Mouse (Mus musculus) embryonic facial prominence, embryonic 15.5 days (tissue): ENCODE data around the gene Cdc25a. TPM values are rescaled to one million over a fixed set of nuclear protein-coding genes. Genes with fewer than 3 reads are reported as not detected.

Experiments
- ATAC-seq: fragments of 200-750 bp; cut with Nextera tagmentation; 2 replicates; pipeline ENCODE4 v1.8.0; 2017; ENCODE audit warnings: low read depth, moderate TSS enrichment; ENCODE audit not compliant: insufficient number of reproducible peaks, low FRiP score, low TSS enrichment
- H3K27ac ChIP-seq: fragments of 300-500 bp; sonication (generic); replicated peaks from 2 replicates; pipeline ENCODE4 v1.5.1; 2015; ENCODE audit warnings: mild to moderate bottlenecking, inconsistent platforms
- H3K27me3 ChIP-seq: fragments of 300-500 bp; sonication (generic); 2 replicates; pipeline ENCODE4 v1.6.1; 2015; ENCODE audit warnings: inconsistent platforms
- H3K36me3 ChIP-seq: fragments of 300-500 bp; sonication (generic); 2 replicates; pipeline ENCODE4 v1.6.1; 2015; ENCODE audit warnings: mild to moderate bottlenecking, inconsistent platforms
- H3K4me1 ChIP-seq: fragments of 300-500 bp; sonication (generic); 2 replicates; pipeline ENCODE4 v1.6.1; 2015; ENCODE audit warnings: inconsistent platforms
- H3K4me2 ChIP-seq: fragments of 300-500 bp; sonication (generic); replicated peaks from 2 replicates; pipeline ENCODE4 v1.6.1; 2015; ENCODE audit warnings: mild to moderate bottlenecking, inconsistent platforms
- H3K4me3 ChIP-seq: fragments of 300-500 bp; sonication (generic); replicated peaks from 2 replicates; pipeline ENCODE4 v1.5.1; 2015; ENCODE audit warnings: mild to moderate bottlenecking, inconsistent platforms
- H3K9ac ChIP-seq: fragments of 300-500 bp; sonication (generic); 2 replicates; pipeline ENCODE4 v1.6.1; 2015; ENCODE audit warnings: inconsistent platforms
- H3K9me3 ChIP-seq: fragments of 300-500 bp; sonication (generic); replicated peaks from 2 replicates; pipeline ENCODE4 v1.6.1; 2016; ENCODE audit warnings: inconsistent platforms
- WGBS: fragments of 180-500 bp; shearing (Covaris S2); methylation state at CpG from one replicate; pipeline ENCODE4 v1.1.7; 2015; 5-methylcytosine and 5-hydroxymethylcytosine counted together
- polyA plus RNA-seq: library from polyadenylated mRNA; unstranded; fragments of >200 nt; fragmentation: Nextera tagmentation; extraction: Ambion mirVana; gene quantifications from 2 replicates; pipeline ENCODE4 v1.2.1, GENCODE M21; 2015

Gene Cdc25a
- polyA plus RNA-seq, result 26.2 and 26.8 TPM in 2 replicates

DNA sequence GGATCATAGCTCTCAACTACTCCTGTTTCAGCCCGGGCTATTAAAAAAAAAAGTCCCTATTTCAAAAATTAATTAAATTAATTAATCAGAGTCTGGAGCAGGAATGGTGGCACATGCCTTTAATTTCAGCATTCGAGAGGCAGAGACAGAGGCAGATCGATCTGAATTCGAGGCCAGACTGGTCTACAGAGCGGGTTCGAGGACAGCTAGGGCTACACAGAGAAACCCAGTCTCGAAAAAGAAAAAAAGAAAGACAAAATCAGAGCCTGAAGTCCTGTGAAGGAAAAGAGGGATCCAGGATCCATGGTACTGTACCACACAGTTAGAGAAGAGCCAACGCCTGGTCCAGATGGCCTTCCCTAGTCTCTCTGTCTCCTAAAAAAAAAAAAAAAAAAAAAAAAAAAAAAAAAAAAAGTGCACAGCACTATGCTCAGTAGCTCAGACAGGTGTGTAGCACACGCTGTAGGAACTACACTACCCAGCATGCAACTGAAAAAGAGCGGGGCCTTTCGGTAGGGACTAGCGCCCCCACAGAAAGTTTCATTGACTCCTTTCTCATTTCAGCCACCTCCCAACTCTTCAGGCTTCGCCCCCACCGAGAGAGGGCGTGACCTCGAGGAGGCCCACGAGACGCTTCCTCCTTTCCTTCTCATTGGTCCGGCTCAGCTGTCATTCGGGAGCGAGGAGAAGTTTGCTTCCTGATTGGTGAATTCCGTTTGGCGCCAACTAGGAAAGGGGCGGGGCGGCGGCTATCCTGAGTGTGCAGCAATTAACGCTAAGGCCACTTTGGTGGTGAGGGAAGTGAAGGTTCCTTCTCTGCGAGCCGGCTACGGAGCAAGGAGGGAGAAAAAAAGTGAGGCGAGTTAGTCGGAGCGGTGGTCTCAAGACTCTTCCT, at the start of gene Cdc25a:
TSS of gene Cdc25a (plus strand) at position 783 of the 895 bp plus-strand sequence.
- Histone ChIP-seq H3K27ac (peak within 1 kb of the TSS; percentile 94), H3K27me3 (no peaks in the 10 kb centered on the region), H3K4me1 (peaks cover 14% of the 10 kb centered on the region), H3K4me3 (peak within 1 kb of the TSS; percentile 97), H3K9me3 (no peaks in the 10 kb centered on the region), H3K4me2 (peak within 1 kb of the TSS; percentile 55), H3K36me3 (peaks cover 21% of the 10 kb centered on the region), H3K9ac (peak within 1 kb of the TSS; percentile 88)
- ATAC-seq, result peak; percentile 92
- WGBS, result 6% methylated on average over 33 of the region's 33 CpGs

DNA sequence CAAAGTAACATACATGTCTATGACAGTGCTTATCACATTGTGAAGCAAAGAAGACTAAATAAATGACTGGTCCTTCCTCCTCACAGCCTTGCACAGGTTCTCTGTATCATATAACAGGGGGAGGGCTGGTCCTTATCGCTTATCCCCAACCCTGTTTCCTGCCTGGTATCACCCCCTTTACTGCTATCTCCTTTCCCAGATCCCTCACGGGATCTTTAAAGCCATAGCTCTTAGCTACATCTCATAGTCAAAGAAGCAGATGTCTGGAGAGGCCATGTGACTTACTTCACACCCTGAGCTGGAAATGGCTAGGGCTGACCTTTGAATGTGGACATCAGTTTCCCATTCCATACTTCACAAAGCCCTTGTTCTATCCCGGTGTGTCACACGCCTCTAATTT, 49.6 kb upstream of the Cdc25a start:
- Histone ChIP-seq H3K9me3 (no peaks in the 10 kb centered on the region), H3K27ac (no peak overlapping the region), H3K27me3 (no peaks in the 10 kb centered on the region), H3K4me1 (no peaks in the 10 kb centered on the region), H3K4me3 (no peak overlapping the region), H3K4me2 (no peak overlapping the region), H3K9ac (no peak overlapping the region), H3K36me3 (peaks cover 11% of the 10 kb centered on the region; the same call in 1 of the 2 replicates)
- 65% methylated on average over 4 of the region's 4 CpGs for WGBS
- no peak for ATAC-seq

DNA sequence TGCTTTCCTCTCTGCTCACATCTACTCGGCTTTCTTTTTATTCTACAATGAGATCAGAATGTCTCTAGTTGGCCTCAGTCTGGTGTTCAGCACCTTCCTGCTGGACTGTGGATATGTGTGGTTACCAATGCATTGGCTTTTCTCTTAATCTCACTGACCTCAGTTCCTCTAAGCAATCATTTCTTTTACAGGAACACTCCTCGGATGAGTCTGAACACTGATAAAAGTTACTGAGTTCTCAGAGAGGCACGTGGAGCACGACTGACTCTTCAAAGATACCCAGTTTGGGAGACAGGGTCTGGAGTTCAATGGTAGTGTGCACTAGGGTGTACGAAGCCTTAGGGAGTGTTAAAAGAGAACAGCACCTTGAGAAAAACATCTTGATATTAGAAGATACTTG, 49.2 kb upstream of the Cdc25a start:
- no peaks in the 10 kb centered on the region for H3K9me3 ChIP-seq
- H3K4me3 ChIP-seq, result no peak overlapping the region
- no peak for ATAC-seq
- H3K9ac ChIP-seq, result no peak overlapping the region
- 75% methylated on average over 5 of the region's 5 CpGs for WGBS
- no peaks in the 10 kb centered on the region for H3K27me3 ChIP-seq
- H3K36me3 ChIP-seq, result peaks cover 11% of the 10 kb centered on the region; the same call in 1 of the 2 replicates
- H3K4me1 ChIP-seq, result no peaks in the 10 kb centered on the region
- H3K4me2 ChIP-seq, result no peak overlapping the region
- H3K27ac ChIP-seq, result no peak overlapping the region

DNA sequence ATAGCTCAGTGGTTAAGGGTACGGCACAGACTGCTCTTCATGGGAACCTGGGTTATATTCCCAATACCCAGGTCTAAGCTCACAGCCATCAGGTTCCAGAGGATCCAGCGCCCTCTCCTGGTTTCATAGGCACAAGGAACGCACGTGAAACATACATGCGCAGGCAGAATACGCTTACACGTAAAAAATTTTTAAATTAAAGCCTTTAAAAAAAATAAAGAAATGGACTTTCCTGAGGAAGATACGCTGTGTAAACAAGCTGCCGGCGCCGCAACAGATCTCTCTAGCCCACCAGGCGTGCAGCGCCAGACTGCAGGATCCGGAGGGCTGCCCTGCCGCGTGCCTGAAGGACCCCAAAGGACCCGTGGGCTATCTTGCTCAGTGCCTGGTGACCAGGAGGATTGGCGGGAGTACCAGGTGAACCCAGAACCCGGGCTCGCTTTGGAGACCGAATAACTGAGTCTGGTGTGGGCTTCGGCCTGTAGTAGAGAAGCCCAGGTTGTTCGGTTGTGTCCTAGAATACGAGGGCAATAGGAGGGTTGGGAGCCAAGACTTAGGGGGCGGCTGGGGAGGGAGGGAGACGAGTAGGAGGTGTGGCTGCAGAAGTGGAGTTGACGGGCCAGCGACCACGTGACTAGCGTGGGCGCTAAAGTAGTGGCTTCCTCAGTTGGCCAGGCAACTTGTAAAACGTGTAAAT, 42.8 kb upstream of the Cdc25a start, which contains the start of gene Nme6:
TSS of gene Nme6 (plus strand) at position 359 of the 697 bp plus-strand sequence.
- Histone ChIP-seq H3K4me3 (peak within 1 kb of the TSS; percentile 71), H3K4me1 (peaks cover 12% of the 10 kb centered on the region), H3K36me3 (peaks cover 26% of the 10 kb centered on the region), H3K27me3 (no peaks in the 10 kb centered on the region), H3K9me3 (no peaks in the 10 kb centered on the region), H3K27ac (peak within 1 kb of the TSS; percentile 89), H3K9ac (peak within 1 kb of the TSS; percentile 64), H3K4me2 (peak within 1 kb of the TSS; percentile 85)
- peak; percentile 95 for ATAC-seq
- under 1% methylated on average over 32 of the region's 32 CpGs for WGBS

DNA sequence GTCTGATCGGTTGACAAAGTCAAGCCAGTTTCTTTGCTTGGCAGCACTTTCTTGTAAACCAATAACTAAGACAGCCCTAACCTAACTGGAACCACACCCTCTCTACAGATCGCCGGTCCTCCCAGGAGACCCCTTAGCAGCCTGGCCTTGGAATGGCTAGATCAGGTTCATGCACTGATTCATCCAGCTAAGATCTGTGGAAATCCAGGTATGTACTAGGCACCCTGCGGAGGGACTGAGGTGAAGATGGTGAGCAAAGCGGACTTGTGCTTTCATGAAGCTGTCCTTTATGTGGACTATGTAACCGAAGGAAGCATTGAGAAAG, 42.3 kb upstream of the Cdc25a start:
- peak; percentile 25; the same call in 1 of the 2 replicates for ATAC-seq
- H3K9ac ChIP-seq, result peak overlapping the region; percentile 64
- H3K4me3 ChIP-seq, result peak overlapping the region; percentile 71
- H3K4me1 ChIP-seq, result peaks cover 12% of the 10 kb centered on the region
- no peaks in the 10 kb centered on the region for H3K9me3 ChIP-seq
- H3K36me3 ChIP-seq, result peaks cover 30% of the 10 kb centered on the region
- H3K4me2 ChIP-seq, result peak overlapping the region; percentile 85
- H3K27ac ChIP-seq, result peak overlapping the region; percentile 89; the same call in 1 of the 2 replicates
- no peaks in the 10 kb centered on the region for H3K27me3 ChIP-seq
- WGBS, result 7% methylated on average over 6 of the region's 6 CpGs

DNA sequence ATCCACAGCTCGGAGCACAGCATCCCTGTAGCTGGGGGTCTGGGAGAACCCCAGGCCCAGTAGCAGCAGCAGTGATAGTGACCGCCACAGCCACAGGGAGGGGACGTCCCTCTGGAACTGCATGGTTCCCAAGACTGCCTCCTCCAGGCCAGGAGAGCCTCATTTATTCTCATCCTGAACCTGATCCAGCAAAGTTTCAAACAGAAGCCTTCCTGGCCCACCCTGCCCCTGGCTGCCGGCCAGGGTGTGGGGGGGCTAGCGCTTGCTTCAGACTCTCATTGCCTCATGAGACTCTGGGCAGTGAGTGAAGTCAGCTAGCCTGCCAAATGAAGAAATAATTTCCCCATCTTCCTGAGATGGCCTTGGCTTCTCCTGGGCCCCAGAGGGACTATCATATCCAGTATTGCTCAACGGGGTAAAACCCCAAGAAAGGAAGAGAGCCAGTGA, 26.0 kb upstream of the Cdc25a start, which contains the start of gene Camp:
TSS of gene Camp (minus strand) at position 306 of the 447 bp plus-strand sequence.
- no peak within 1 kb of the TSS for H3K27ac ChIP-seq
- no peaks in the 10 kb centered on the region for H3K9me3 ChIP-seq
- H3K4me3 ChIP-seq, result no peak within 1 kb of the TSS
- ATAC-seq, result peak; percentile 17; the same call in 1 of the 2 replicates
- WGBS, result 57% methylated on average over 6 of the region's 6 CpGs
- H3K27me3 ChIP-seq, result no peaks in the 10 kb centered on the region
- H3K4me2 ChIP-seq, result no peak within 1 kb of the TSS
- H3K9ac ChIP-seq, result no peak within 1 kb of the TSS
- H3K4me1 ChIP-seq, result peaks cover 7% of the 10 kb centered on the region
- H3K36me3 ChIP-seq, result peaks cover 4% of the 10 kb centered on the region

DNA sequence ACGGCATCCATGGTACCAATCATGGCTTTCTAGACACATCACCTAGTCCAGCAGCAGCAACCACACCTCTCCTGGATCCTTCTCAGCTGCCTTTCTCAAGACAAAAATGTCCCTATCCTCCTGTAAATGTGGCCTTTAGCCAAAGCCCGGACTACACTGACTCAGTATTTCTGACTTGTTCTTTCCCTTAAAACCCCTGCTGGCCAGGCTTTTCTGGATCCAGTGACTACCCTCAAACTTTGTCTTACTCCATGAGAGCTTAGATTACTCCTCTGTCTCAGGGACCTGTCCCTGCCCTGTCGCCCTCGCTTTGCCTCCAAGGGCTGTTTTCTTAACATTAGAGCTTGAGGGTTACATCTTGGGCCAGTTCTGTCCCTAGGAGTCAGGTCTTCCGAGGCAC, 25.3 kb upstream of the Cdc25a start:
- Histone ChIP-seq H3K27me3 (no peaks in the 10 kb centered on the region), H3K4me1 (peaks cover 7% of the 10 kb centered on the region), H3K36me3 (peaks cover 3% of the 10 kb centered on the region; the same call in 1 of the 2 replicates), H3K4me3 (no peak overlapping the region), H3K27ac (no peak overlapping the region), H3K9me3 (no peaks in the 10 kb centered on the region), H3K9ac (no peak overlapping the region), H3K4me2 (no peak overlapping the region)
- 82% methylated on average over 5 of the region's 5 CpGs for WGBS
- ATAC-seq, result no peak

DNA sequence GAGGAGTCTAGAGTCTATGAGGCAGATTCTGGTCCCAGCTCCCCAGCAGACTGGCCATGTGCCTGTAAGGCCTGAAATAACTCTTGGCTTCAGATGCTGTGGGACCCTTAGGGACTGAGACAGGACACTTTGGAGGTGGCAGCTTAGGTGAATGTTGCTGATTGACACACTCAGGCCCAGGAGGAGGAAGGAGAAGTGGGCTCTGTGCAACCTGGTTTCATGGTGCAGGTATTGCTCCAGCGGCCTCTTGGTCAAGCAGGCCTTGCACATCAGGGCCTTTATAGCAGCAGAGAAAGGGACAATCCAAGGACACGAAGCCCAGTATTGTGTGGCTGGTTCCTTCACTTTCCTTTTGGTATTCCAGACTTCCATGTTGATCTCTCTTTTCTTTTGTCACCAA, 21.0 kb upstream of the Cdc25a start:
- ATAC-seq, result no peak
- H3K4me3 ChIP-seq, result no peak overlapping the region
- WGBS, result 86% methylated on average over 2 of the region's 2 CpGs
- H3K9ac ChIP-seq, result no peak overlapping the region
- H3K27me3 ChIP-seq, result no peaks in the 10 kb centered on the region
- peaks cover 3% of the 10 kb centered on the region for H3K4me1 ChIP-seq
- H3K4me2 ChIP-seq, result no peak overlapping the region
- H3K27ac ChIP-seq, result no peak overlapping the region
- no peaks in the 10 kb centered on the region for H3K9me3 ChIP-seq
- no peaks in the 10 kb centered on the region for H3K36me3 ChIP-seq

DNA sequence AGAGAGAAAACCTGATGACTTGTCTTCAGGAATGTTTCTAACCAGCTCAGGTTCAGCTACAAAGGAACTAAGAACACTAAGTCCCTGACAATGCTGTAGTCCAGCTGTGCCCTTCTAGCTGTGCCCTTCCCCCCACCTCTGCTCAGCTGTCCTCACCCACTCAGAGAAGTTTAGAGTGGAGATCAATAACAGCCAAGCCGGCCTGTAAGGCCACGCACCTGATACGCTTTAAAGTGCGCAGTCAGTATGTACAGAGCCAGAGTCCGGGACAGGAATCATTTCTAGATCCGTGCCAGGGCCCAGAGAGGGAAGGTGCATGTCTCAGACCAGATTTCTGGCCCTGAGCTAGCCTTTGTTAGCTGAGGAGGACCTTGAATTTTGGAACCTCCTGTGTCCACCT, 19.4 kb upstream of the Cdc25a start:
- no peaks in the 10 kb centered on the region for H3K9me3 ChIP-seq
- no peaks in the 10 kb centered on the region for H3K4me1 ChIP-seq
- no peaks in the 10 kb centered on the region for H3K36me3 ChIP-seq
- H3K27ac ChIP-seq, result no peak overlapping the region
- no peak for ATAC-seq
- no peak overlapping the region for H3K4me3 ChIP-seq
- WGBS, result 72% methylated on average over 6 of the region's 6 CpGs
- no peak overlapping the region for H3K9ac ChIP-seq
- H3K27me3 ChIP-seq, result no peaks in the 10 kb centered on the region
- no peak overlapping the region for H3K4me2 ChIP-seq

DNA sequence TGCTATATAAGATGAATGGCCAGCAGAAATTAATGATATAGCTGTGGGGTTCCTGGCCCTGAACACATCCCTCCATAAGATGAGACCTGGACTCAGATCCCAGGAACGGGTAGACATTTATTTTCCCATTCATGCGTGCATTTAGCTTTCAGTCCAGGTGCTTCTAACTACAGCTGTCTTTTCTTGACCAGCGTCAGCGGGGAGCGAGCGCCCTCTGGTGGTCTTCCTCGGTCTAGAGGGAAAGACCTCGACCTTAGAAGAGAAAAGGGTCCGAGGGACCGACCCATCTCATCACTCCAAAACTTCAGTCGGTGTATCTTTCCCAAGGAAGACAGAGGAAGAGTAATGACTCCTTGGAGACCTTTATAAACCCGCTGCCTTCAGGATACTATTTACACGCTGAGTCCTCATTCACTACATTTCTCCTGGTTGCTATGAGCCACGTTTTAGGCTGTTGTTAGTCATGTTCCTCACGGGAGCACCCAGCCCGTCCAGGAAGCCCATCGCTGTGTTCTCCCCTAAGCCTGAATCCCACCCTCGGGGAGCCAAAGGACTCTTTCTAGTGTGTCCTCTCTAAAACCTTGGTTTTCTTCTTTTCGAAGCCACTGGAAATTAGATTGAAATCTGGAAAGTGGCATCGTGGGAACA, 12.9 kb upstream of the Cdc25a start:
- Histone ChIP-seq H3K9ac (no peak overlapping the region), H3K36me3 (no peaks in the 10 kb centered on the region), H3K27ac (no peak overlapping the region), H3K27me3 (no peaks in the 10 kb centered on the region), H3K4me3 (no peak overlapping the region), H3K4me2 (peak overlapping the region; percentile 37), H3K4me1 (no peaks in the 10 kb centered on the region), H3K9me3 (no peaks in the 10 kb centered on the region)
- ATAC-seq, result no peak
- 15% methylated on average over 20 of the region's 20 CpGs for WGBS

DNA sequence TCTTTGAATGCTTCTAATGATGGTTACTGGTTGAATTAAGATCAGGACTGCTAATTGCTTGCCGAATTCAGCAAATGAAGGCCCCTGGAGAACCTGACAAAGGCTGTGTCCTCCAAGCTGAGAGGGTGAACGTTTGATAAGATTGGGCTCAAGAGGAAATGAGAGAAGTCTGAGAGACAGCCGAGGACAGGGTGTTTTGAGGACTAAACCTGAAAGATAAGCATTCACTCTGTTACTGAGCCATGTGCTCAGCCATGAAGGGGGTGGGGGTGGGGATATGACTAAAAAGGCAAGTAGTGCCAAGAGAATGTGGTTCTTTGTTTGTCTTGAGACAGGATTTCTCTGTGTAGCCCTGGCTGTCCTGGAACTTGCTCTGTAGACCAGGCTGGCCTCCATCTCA, 12.3 kb upstream of the Cdc25a start:
- 47% methylated on average over 3 of the region's 3 CpGs for WGBS
- ATAC-seq, result no peak
- no peak overlapping the region for H3K9ac ChIP-seq
- H3K27ac ChIP-seq, result no peak overlapping the region
- no peaks in the 10 kb centered on the region for H3K9me3 ChIP-seq
- H3K4me1 ChIP-seq, result no peaks in the 10 kb centered on the region
- H3K27me3 ChIP-seq, result no peaks in the 10 kb centered on the region
- peak overlapping the region; percentile 37; the same call in 1 of the 2 replicates for H3K4me2 ChIP-seq
- no peak overlapping the region for H3K4me3 ChIP-seq
- no peaks in the 10 kb centered on the region for H3K36me3 ChIP-seq
